Mouse (Mus musculus): ENCODE results near the gene Nek9.
A peak's percentile ranks its signal among the peaks of the same experiment; 100 is the strongest.
"Not testable (repeated sequence)": the region's sequence is repeated elsewhere in the genome, so short reads cannot be mapped to it uniquely, and the experiment has no call there.

The Nek9 gene

GRCm38 (mm10) chr12:85289157-85290000 is 49.8 kb downstream of the Nek9 start:
- no peak for DNase-seq (ENCODE audit: low spot score in 2 of 2)

DNA sequence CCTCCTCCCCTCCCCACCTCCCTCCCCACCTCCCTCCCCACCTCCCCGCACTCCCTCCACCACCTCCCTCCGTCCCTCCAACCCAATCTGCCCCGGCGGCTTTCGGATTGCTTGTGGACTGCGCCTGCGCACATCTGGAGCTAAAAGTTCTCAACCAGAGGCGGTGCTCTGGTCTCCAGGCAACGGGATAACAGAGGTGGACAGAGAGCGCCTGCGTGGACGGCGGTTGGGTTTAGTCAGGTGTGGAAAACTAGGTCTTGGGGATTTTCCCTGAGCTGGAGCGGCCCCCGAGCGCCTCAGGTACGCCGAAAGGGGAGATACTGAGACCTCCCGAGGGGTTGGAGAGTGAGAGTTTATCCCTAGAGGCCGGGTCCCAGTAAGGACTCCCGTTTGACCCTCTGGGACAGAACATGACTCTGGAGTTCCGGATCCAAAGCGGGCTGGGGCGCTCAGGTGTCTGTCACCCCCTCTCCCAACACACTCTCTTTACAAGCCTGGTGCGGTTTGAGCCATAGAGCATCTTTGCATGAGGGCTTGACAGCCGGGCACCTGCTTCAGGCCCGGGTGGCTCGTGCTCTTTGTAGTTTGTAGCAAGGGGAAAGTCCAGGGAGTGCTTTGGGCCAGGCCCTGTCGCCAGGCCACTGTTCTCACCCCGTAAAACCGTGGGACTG is 50.5 kb downstream of the Nek9 start, which contains the start of gene Zc2hc1c:
TSS of gene Zc2hc1c (plus strand) at position 106 of the 671 bp plus-strand sequence.
- DNase-seq (ENCODE audit: low spot score in 2 of 2) = peak; percentile 60 to 68

DNA sequence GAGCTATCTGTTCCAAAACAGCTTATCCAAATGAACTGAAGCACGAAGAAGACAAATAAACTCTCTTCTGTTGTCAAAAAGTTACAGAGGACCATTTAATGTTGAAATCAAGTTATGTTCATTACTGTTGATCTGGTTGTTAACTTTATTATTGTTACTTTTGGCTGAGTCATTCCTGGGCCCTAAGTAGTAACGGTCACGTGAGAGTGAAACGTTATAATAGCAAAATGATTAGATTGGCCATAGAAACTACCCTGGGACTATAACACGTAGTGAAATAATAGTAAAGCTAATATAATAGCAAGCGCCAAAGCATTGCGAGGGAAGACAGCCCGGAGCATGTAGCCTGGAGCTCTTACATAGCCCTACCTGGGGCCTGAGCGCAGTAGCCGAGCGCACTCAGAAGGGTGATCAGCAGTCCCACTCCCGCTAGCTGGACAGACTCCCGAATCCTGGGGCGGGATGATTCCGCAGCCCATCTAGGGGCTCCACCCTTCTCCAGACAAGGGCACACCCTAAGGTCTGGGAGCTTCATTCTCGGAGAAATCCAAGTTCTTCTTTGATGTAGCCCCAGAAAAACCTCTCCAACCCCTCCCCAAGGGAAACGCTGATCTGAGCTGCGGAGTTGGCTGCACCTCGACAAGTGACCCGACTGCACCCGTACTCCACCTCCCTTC is 51.2 kb downstream of the Nek9 start, which contains the start of gene Acyp1:
TSS of gene Acyp1 (minus strand) at position 630 of the 677 bp plus-strand sequence.
- no peak for DNase-seq (ENCODE audit: low spot score in 2 of 2)

- DNase-seq (ENCODE audit: low spot score in 2 of 2) = no peak
These were observed 52.2 kb downstream of the Nek9 start for GRCm38 (mm10) chr12:85286941-85287340.

DNA sequence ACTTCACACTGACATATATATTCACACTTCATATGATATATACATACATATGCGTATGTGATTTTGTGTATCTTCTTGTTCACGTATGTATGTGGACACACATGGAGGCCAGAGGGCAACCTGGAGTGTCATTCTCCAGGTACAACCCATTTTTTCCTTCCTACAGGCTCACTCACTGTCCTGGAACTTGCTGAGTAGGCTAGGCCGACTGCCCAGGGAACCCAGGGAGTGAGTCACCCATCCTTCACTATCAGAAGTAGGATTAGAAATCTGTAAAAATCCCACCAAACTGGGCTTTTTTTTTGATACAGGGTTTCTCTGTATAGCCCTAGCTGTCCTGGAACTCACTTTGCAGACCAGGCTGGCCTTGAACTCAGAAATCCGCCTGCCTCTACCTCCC is 54.2 kb downstream of the Nek9 start:
- no peak for DNase-seq (ENCODE audit: low spot score in 2 of 2)

- no peak for DNase-seq (ENCODE audit: low spot score in 2 of 2)
These were observed 54.8 kb downstream of the Nek9 start for GRCm38 (mm10) chr12:85284331-85284730.

- not testable (repeated sequence) for DNase-seq (ENCODE audit: low spot score in 2 of 2)
These were observed 57.4 kb downstream of the Nek9 start for GRCm38 (mm10) chr12:85281756-85282155.

DNA sequence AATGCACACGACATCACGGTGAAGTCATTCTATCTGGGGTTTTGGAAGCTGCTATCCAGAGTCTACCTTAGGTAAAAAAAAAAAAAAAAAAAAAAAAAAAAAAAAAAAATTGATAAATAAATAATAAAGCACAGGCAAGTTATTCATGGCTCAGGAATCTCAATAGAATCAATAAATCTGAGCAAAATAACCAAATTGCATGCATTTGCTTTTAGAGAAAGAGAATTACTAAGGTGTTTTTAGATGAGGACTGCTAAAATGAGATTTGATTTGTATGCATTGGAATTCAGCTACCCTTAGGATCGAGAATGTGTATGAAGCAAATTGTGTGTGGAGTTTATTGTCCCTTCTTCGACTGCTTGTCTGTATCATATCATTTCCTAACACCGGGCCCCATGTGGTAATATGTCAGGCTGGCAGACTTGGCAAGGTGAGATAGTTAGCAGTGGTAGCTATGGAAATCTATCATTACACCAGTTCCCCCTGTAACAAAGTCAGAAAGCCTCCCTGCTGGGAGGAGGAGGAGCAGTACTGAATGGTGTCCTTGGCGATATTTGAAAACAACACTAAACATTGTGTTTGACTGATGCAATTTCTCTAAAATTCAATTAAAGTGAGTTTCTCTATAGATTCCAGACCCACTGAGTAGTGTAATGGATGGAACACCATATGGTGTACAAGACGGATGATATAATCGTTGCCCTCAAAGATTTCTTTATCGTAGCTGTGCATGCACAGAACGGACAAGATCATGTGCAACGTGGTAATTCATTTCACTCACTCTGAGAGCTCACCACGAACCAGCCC is 58.1 kb downstream of the Nek9 start:
- DNase-seq (ENCODE audit: low spot score in 2 of 2) = no peak

GRCm38 (mm10) chr12:85280105-85280844 is 58.9 kb downstream of the Nek9 start:
- peak; percentile 93 to 97 for DNase-seq (ENCODE audit: low spot score in 2 of 2)

DNA sequence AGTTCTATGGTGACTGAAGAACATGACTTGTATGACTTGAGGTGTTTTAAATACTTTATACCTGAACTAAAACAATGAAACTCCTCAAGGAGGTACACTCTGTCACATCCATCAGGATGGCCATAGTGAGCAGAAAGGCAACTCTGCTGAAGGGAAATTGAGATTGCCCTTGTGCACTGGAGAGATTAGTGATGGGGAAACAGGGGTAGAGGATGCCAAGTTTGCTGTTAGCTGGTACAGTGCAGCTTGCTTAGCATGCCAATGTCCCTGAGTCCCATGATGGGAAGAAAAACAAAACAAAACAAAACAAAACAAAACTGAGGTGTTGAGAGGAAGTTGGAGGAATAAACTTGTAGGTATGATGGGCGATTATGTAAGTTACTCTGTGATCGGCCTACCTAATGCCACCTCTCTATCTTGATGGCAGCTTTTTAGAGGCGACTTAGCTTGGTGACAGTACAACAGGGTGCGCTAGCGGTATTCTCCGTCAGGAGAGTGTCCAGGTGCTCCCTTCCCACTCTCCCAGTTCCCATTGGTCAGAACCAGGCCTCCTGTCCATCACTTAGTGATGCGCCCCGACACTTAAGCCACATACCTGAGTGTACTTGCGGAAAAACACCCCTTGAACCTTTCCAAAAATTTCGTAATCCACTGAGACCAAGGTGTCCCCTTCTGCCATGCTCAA is 59.6 kb downstream of the Nek9 start:
- no peak for DNase-seq (ENCODE audit: low spot score in 2 of 2)

DNA sequence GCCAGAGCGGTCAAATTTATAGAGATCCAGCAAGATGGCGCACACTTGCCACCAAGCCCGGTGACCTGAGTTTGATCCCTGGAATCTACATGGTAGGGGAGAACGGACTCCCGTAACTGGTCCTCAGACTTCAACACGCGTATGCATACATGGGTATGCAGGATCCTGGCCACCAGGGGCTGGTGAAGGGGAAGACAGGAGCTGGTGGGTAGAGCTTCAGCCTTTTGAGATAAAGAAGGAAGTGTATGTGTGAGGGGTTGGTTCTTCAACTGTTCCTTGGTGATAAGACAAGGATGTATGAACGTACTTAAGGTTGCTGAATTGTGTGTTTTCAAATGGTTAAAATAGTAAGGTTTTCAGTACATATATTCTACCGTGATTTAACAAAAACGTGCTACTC is 60.2 kb downstream of the Nek9 start:
- no peak for DNase-seq (ENCODE audit: low spot score in 2 of 2)

GRCm38 (mm10) chr12:85276273-85276672 is 62.9 kb downstream of the Nek9 start:
- DNase-seq (ENCODE audit: low spot score in 2 of 2) = no peak

DNA sequence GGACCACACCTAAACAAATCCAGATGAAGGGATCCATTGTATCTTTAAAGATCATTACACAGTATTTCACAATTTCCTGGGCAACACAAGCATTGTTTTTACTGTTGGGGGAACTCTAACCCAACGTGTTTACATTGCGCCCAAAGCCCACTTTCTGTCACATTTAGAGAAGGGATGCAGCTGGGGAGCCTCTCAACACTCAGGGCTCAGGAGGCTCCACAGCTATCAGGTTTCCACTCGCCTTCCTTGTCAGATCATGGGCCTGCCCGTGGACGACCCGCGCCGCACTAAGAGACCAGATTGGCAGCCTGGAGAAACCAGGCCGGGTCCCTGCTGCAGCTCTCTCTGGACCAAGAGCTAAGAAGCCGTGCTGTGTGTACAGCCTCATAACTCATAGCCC is 65.7 kb downstream of the Nek9 start:
- no peak for DNase-seq (ENCODE audit: low spot score in 2 of 2)

DNA sequence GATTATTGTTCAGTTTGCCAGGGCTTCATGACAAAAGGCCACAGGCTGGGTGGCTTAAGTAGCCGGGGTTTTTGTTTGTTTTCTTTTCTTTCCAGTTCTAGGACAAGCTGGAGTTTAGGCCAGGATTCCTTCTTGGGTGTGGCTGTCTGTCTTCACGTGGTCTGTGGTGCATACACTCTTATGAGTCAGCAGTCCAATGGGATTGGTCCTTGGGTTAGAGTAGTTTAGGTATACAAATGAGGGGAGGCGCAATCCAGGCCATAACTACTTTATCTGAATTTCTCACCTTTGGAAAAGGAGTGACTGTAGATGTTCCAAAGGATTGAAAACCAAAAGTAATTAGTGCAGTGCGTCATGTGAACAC is 67.3 kb downstream of the Nek9 start:
- DNase-seq (ENCODE audit: low spot score in 2 of 2) = no peak

- DNase-seq (ENCODE audit: low spot score in 2 of 2) = no peak
These were observed 67.9 kb downstream of the Nek9 start for GRCm38 (mm10) chr12:85271132-85271842.

- DNase-seq (ENCODE audit: low spot score in 2 of 2) = peak; percentile 73 to 76
These were observed 68.8 kb downstream of the Nek9 start, which contains the start of gene Mlh3 for GRCm38 (mm10) chr12:85270319-85270718. Gene Mlh3 (minus strand): TSS chr12:85270599.

GRCm38 (mm10) chr12:85269821-85270220 is 69.3 kb downstream of the Nek9 start:
- no peak for DNase-seq (ENCODE audit: low spot score in 2 of 2)

DNA sequence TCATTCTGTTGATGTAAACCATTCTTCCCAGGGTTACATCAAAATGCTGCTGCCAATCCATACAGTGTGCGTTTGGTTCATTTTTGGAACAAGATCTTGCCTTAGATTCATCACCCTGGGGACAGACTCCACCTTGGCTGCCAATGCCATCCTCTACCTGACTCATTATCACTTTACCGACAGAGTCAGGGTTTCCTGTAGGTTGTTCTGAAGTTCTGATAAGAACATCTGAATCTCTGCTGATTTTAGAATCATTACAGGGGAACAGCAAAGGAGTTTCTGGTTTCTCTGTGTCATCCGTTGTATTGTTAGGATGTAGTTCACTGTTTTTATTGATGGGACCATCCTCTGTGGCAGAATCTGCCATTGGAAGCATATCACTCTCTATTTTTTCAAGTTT is 72.9 kb downstream of the Nek9 start:
- no peak for DNase-seq (ENCODE audit: low spot score in 2 of 2)

DNA sequence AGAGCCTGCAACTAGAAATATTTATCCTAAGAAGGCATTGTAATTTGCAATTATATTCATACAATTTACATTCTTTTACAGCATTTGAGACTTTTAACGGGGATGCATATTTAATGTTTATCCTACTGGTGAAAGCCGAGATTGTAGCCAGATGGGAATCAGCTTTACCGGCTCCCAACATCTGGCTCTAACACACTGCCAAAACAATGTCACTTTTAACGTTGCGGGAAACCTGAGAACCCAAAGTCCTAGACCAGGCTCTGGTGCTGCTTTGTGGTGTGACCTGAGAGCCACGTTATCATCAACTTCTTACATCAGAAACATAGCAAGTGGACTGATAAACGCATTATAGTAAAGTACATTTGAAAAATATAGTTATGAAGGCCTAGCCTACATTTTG is 74.2 kb downstream of the Nek9 start:
- no peak for DNase-seq (ENCODE audit: low spot score in 2 of 2)

GRCm38 (mm10) chr12:85264531-85264930 is 74.6 kb downstream of the Nek9 start:
- DNase-seq (ENCODE audit: low spot score in 2 of 2) = no peak
